Mouse (Mus musculus) right cerebral cortex, postnatal 25 days (tissue): ENCODE data around the gene Efnb3.
A peak's percentile ranks its signal among the peaks of the same experiment; 100 is the strongest.

Experiments
- DNase-seq: peaks from one replicate; pipeline ENCODE4 v3.0.0; 2022

The Efnb3 gene

DNA sequence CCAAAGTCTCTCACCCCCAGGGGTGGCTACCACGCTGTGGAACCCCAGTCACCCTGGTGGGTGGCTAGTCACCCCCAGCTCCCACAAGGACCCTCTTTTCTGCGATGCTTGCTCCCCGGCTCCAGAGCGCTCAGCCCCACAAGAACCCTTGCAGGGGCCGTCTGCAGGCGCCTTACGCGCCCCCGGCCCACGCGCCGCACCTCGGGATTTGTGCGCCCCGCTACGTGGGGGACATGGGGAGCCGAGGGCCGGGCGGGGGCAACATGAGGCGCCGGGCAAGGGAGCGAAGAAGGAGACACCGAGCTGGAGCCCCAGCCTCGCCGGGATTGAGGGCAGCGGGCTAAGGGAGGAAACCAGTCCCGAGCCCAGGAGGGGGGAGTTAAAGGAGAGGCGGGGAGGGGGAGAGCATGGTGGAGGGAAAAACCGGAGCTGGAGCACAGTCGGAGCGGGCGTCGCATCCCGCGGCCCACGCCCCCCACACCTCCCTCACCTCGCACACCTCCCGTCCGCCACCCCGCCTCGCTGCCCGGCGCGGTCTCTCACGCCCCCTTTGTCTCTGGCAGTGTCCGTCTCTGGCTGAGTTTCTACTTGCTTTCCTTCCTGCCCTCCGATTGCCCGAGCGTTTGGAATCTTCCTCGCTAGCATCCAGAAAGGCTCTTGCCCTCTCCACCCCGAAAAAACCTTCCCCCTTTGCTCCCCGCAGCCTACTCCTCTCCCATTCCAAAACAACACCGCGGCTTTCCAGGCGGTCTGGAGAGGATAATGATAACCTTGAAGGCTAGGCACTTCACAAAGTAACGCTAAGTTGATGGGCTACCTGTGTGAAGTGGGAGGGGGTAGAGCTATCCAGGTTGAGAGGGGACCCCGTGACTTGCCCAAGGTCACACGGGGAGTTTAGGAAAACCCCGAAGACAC lies at the start of gene Efnb3:
Gene Efnb3 (minus strand): TSS at position 355 of the 915 bp plus-strand sequence.
- no peak for DNase-seq

DNA sequence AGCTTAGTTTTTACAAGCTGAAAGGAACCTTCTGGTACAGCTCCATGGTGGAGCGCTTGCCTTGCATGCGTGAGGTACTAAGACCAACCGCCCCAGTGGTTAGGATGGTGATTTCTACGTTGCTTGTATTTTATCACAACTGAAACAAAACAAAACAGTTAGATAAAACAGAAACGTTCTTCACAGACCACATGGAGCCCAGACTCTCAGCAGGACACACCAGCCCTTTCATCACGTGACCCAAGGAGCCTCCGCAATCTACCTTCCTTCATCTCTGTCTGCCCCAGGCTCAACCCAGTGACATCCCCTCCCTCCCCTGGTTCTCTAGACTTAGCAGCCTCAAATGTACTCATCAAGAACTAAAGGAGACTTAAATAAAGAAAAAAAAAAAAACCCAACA lies 49.4 kb upstream of the Efnb3 start:
- no peak for DNase-seq

DNA sequence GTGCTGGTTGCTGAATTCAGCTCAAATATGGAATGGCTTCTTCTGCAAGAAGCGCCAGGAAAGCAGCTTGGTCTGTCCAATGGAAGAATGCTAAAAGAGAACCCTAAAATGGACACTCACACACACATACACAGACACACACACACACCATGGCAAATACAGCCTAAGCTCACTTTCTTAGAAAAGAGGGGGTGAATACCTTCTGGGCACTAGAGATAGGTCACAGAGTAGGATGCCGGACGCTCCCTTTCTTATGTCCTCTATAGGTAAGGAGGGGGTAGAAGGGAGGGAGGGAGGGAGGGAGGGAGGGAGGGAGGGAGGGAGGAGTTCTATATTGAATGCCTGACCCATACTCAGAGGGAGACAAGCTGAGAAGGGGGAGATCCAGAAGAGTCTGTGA lies 48.5 kb upstream of the Efnb3 start:
- no peak for DNase-seq

DNA sequence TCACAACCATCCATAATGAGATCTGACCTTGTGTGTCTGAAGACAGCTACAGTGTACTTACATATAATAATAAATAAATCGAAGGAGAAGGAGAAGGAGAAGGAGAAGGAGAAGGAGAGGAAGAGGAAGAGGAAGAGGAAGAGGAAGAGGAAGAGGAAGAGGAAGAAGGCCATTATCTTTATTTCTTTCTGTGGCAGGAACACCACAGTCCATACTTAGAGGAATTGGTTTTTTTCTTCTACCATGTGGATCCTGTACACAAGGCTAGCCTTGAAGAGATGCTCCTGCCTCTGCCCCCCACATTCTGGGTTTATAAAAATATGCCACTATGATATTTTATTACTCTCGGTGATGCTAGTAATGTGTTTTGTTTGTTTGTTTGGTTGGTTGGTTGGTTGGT lies 46.8 kb upstream of the Efnb3 start:
- no peak for DNase-seq

DNA sequence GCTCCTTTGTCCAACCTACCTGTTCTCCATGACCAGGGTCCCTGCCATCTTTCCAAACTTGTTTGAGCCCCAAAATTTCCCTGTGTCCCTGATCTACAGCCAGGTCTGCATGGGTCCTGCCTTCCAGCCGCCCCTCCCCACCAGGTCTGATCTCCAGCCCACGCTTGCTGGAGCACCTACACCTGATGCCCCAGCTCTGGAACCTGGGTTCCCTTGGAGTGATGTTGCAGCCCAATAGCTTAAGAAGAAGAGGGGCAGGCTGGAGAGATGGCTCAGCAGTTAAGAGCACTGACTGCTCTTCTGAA lies 46.4 kb upstream of the Efnb3 start:
- no peak for DNase-seq

DNA sequence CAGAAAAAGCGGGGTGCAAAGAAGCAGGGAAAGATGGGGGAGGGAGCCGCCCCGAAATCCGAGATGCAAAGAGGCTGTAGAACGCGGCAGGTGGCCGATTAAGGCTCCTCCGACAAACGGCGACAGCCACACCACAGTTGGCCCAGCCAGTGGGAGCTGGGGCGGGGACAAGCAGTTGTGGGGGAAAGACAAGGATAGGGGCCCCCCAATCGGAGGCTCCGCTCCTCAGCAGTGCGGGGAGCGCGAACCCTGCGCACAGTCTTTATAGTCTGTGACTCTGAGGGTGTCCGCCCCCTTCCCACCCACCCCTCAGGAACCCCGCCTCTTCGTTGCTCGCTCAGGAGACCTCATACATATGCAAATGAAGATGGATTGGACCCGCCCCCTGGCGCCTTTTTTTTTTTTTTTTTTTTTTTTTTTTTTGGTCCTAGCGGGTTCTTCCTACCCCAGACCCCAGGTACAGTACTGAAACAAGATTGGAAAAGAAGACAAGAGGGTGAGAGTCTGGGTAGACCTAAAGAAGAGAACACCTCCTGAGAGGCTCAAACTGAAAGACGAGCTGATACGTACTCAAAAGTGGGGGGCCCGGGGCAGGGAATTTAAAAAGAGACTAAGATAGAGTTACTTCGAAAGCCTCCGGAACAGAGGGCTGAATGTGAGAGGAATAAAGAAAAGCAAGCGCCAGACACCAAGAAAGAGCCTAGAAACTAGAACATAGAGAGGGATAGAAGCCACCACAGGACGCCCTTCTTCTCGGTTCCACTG lies 45.9 kb upstream of the Efnb3 start, which contains the start of gene Atp1b2:
Gene Atp1b2 (minus strand): TSS at position 217 of the 765 bp plus-strand sequence.
- peak; percentile 83 for DNase-seq

DNA sequence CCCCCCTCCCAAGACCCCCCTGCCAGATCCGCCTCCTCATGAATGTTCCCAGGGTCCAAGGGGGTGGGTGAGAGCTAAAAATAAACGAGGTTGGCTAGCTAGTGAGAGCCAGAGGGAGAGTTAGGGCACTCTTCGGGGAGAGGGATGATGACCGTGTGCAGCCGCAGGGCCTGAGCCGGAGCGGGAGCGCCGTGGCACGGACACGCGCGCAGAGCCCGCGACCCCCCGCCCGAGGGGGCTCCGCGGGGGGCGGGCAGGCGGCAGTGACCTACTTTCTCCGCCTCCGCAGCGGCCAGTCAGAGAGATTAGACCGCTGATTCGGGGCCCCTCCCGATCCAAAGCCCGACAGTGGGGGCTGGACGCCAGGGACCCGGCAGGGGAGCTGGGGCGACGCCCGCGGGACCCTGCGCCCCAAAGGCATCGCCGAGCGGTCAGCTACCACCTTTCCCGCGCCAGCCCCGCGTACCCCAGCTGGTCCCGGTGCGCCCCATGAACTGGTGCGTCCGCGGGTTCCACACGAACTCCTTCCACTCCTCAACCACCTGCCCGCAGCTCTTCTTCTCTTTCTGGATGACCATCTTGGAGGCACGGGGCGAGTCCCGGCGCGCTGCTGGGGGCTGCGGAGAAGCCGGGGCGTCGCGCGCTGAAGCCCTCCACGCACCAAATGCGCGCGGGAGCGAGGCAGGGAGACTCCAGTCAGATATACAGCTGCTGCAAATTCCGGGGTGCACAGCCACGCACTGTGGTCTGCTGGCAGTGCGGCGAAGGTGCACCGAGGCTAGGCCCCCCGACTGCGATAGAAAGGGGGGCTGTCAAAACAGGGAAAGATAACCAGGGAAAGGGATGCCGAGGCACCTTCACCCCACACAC lies 45.0 kb upstream of the Efnb3 start:
- peak; percentile 40 for DNase-seq

DNA sequence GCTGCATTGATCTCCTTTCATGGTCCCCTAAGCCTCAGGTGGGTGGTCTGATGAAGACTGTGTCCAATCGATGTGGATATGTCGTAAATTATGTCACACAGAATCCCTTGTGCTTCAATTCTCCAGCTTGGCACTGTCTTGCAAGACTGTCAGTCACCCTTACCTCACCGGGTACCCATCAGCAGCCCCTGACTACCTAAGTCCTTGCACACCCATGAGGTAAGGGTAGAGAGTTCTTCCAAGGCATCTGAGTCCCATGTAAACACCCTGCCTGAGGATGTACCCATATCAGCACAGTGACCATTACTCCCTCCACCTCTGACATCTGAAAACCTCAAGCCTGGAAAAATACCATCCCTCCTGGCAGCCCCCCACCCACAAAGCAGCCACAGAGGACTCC lies 44.3 kb upstream of the Efnb3 start:
- no peak for DNase-seq

DNA sequence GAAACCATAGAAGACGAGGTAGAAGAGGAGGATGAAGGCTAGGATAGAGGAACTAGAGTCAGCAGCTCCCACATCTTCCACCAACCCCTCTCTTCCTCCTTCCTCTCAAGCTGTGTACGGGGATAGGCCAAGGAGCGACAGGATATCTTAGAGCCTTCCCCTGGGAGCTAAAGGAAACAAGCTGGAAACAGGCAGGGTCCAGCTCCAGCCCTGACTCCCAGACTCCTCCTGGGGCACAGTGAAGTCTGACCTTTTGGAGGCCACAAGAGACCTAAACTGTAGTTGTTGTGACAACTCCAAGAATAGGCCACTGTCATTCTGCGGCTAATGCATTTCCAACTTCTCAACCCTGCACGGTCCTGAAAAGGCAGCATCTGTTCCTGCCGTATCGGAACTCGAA lies 43.5 kb upstream of the Efnb3 start:
- DNase-seq: no peak

DNA sequence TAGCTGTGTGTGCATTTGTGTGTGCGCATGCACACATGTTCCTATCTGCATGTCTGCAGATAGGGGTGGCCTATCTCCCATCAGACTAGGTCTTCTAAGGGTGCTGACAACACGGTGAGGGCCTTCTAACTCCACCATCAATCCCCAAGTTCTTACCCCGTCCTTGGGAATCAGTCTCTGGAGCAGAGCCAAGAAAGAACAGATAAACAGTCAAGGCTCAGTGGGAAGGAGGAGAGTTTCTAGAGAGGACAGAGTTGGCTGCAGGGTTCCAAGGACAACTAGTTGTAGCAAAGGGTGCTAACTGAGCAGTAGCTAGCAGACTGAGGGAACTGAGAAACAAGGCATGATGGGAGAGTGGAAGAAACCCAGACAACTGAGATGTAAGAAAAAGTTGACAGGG lies 41.8 kb upstream of the Efnb3 start:
- no peak for DNase-seq

DNA sequence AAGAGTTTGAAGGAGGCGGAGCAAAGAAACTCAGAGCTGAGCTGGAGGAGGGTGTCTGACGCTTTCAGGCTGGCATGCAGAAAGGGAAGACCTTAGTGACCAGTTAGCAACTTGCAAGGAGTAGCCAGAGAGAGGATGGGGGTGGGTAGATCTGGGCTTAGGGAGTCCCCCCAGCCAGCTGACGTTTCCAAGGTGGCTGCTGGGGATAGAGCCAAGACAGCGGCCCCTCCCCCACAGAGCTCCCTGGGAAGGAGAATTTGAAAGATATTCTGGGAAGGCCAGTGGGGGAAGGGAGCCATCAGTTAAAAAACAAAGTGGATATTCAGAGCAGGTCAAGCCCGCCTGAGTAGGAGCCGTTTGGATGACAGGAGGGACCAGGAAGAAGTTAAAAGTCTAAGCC lies 40.1 kb upstream of the Efnb3 start:
- DNase-seq: peak; percentile 57

DNA sequence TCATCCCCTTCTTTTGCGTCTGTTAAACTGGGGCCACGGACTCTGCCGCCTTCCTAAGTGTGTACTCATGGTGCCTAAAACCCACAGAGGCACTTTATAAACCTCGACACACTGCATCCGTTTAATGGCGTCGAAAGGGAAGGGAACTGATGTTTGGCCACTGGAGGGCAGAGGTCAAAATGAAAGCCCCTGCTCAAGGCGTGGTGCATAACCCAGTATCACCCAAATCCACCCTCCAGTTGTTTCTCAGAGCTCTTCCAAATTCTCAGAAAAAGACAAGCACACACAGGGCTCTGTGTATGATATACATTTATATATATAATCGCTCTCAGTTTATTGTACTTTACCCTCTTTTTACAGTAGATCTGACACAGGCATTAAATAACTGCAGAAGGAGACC lies 39.4 kb upstream of the Efnb3 start:
- no peak for DNase-seq

DNA sequence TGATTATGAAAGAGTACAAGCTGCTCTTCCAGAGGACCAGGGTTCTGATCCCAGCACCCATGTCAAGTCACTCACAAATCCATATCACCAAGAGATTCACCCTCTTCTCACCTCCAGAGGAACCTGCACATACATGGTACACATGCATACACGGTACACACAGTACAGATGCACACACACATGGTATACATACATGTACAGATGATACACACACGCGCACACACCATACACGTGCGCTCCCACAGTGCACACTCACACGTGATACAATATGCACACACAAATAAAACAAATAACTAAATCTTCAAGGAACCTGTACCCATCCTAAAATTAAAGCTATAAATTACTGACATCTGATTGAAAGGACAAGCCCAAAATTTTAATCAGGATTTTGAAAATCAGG lies 34.8 kb upstream of the Efnb3 start:
- DNase-seq: no peak

DNA sequence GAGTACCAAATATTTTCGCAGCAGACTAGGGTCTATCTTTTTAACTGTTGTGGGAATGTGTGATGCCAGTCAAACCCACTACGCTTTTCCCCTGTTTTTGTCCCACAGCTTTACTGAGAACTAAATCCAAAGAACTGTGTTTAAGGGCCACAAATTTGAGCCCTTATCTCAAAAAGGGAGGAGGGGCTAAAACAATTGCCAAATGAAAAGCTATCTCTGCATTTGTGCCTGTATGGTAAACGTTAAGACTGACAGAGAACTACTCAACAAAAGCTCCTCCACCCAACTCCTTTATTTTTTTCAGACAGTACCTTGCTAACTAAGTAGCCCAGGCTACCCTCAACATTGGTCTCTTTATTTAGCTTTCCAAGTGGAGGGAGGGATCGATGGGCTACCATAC lies 32.8 kb upstream of the Efnb3 start:
- DNase-seq: no peak

DNA sequence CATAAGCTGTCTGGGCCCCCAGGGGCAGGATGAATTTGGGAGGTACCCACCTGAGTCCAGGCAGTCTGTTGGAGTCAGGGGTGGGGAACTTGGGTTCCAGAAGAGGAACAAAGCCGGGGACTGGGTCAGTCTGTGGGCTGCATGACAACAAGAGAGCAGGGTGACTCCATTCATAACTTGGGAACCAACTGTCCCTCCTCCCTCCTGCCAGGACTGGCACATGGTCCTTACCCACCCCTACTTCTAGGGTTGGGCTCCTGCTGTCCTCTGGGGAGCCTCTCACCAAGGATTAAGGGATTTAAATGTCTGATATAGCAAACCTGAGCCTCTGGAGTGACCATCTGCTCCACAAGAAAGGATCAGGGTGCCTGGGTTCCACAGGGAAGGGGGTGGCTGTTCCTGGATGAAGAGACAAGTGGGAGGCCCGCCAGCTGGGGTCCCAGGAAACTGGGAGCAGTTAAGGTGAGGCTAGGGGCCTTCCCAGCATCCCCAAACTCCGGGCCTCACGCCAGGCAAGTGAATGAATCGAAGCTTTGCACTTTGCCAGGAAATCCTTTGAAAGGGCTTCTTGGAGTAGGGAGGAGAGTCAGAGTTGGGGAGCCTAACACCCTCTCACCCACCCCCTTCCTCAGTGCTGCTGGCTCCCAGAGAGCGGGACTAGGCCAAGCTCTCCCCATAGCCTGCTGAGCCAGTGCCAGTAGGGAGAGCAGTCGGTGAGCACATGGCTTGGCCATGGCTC lies 32.1 kb upstream of the Efnb3 start:
- DNase-seq: peak; percentile 56

DNA sequence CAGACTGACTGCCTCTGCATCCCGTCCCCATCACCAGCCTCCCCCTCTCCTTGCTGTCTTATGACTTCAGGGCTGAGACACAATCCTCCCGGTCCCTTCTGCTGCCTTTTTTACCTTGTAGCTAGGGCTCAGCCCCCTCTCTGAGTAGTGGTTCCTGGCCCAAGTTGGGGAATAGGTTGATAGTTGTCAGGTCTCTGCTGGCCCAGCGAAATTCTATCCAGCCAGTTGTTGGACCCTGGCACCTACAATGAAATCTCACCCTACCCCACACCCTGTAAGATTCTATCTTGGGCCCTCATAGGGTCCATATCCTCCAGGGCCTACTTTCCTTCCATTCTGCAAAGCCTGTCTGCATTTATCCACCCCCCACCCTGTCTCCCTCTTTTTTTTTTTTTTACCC lies 31.4 kb upstream of the Efnb3 start:
- no peak for DNase-seq

DNA sequence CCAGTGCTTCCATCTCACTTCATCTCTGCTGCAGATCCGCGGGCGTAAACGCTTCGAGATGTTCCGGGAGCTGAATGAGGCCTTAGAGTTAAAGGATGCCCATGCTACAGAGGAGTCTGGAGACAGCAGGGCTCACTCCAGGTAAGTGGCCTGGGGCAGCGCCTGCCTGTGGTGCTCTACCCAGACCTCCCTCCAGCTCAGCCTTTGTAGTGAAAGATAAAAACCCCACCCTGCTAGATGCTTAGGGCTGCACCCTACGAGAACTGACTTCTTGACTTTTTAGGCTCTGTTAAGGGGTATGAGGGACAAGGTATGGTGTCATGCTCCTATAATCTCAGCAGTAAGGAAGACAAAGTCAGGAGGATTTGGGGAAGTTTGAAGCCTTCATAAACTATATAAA lies 30.6 kb upstream of the Efnb3 start:
- no peak for DNase-seq

DNA sequence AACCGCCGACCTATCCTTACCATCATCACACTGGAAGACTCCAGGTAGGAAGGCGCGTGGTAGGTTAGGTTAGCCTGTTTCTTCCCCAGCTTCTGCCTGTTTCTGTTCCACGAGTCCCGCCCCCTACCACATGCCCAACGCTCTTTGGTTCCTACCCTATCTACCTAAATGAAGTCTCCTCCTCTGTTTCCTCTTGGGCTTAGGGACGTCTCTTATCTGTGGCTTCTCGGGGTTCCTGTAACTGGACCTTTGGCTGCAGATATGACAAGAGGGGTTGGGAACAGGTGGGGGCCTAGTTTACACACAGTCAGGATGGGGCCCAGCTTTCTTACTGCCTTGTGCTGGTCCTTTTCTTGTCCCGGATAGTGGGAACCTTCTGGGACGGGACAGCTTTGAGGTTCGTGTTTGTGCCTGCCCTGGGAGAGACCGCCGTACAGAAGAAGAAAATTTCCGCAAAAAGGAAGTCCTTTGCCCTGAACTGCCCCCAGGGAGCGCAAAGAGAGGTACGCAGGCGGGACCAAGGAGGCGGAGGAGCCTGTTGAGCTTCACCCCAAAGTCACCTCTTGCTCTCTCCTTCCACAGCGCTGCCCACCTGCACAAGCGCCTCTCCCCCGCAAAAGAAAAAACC lies 29.3 kb upstream of the Efnb3 start:
- no peak for DNase-seq

DNA sequence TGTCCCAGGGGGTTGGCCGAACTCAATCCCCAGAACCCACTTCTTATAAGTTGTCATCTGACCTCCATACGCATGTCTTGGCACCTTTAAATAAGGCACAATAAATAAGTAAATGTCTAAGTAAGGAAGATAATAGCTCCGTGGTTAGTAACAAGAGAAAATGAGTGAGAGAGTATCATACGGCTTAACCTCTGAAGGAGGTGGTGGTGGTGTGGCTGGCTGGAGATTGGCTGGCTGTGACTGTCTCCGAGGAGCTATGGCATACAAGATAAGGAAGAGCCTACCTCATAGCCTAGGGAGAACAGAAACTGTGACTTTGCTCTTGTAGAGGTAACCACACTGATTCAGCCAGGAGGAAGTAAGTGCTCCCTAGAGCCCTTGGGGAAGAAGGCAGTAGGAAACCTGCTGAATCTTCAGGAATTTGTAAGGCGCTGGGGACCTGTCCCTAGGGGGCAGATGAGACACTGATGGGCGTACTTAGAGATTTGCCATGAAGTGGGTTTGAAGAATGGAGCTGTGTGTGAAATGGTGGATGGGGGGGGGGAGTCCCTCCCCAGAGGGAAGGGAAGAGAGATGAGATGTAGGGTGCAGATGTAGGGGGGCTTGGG lies 25.8 kb upstream of the Efnb3 start:
- no peak for DNase-seq

DNA sequence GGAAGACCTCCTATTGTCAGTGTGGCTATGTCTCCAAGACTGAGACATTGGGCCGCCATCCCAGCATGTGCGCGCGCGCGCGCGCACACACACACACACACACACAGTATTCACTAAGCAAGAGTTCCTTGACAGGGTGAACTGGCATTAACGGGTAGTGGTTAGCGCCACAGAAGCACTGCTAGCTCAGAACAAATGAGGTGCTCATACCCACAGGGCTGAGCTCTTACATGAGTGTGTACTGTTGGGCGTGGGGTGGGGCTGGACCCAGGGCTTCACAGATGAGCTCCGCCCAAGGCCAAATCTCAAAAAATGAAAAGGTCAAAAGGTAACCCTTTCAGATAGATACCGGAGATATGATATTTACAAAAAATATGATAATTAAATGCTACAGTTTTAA lies 24.9 kb upstream of the Efnb3 start:
- DNase-seq: no peak

DNA sequence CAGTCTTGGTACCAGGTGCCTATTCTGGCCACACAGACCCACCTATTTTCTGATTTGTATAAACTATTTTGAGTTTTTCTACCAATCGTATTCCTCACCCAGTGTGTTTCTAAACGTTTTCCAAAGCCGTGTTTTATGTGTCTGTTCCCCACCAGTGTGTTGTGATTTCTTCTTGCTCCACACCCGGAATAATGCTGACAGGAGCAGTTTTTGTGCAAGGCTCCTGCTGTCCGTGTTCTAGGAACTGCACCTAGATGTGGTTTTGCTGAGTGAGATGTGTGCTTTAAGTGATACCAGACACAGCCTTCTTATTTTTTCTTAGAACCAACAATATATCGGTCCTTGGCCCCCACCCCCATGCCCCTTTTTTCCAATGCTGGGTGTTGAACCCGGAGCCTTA lies 24.0 kb upstream of the Efnb3 start:
- DNase-seq: no peak
